Mouse (Mus musculus) embryo, embryonic 9.5 days (tissue): ENCODE results near the gene Wt1.
A peak's percentile ranks its signal among the peaks of the same experiment; 100 is the strongest.

ENCODE experiments used
- DNase-seq: peaks from one replicate; pipeline ENCODE4 v3.0.0-alpha.2; 2017; ENCODE audit errors: extremely low spot score

Gene Wt1

DNA sequence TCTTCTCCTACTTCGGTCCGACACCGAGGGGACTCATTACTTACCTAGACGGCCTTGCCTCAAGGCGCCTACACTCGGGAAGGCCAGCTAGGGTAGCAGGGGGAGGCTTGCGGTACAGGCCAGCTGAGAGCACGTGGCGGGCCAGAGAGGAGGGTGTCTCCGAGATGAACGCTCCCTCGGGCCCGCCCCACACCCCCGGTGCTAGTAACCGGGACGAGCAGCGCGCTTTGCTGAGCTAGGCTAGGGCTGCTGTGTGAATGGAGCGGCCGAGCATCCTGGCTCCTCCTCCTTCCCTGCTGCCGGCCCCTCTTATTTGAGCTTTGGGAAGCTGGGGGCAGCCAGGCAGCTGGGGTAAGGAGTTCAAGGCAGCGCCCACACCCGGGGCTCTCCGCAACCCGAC, at the start of gene Wt1:
Gene Wt1 (plus strand): TSS at position 251 of the 400 bp plus-strand sequence.
- peak; percentile 75 for DNase-seq

DNA sequence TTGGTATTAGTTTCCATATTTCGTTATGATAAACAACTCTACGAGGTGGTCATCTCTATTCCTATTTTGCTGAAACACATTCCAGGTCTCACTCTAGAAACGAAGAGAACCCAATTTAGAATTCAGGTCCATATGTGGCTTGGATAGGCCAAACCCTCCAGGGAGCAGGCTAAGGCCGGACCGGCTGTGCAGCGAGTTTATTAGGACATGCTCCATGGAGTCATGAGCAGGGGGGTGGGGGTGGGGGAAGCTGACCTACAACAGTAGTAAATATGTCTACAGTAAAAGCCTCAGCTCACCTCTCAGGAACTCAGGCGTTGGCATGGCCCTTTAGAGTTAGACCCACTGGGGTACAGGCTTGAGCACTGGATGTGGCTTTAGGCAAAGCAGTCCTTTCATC, 49.2 kb upstream of the Wt1 start:
- DNase-seq: no peak

DNA sequence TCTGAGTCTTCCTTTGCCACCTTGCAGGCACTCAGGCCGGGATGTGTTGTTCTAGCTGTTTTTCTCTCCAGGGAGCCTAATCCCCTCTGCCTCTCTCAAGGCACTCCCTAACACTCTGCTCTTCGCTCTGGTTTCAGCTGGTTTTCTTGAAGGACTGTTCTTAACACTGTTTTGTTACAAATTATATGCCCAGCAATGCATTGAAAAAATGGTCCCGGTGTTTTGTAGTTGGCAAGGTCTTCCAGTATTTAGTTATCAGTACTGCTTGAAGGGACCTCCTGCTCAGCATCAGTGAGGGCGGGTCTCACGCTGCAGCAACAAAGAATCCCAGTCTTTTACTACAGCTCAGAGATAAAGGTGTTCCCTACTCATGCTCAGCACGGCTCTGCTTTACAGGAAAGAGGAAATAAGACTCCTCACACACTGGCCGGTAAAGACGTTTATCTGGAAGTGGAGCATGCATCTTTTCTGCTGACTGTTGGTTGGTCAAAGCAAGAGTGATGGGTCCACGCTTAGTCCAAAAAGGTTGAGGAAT, 44.0 kb upstream of the Wt1 start:
- no peak for DNase-seq

DNA sequence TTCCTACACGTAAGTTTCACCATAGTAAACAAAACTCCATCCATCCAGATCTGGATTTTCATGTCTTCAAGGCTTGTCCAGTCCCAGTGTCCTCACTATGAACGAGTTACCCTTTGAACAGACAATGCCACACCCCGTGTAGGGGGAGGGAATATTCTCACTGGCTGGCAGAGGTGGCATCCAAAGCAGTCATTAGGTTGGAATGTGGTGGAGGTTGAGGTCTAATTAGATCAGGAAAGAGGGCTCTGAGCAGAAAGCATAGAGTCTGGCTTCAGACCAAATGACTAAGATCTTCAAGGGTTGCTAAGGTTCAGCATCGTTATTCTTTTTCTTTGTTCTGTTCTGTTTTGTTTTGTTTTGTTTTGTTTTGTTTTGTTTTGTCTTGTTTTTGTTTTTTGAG, 42.3 kb upstream of the Wt1 start:
- DNase-seq: no peak

DNA sequence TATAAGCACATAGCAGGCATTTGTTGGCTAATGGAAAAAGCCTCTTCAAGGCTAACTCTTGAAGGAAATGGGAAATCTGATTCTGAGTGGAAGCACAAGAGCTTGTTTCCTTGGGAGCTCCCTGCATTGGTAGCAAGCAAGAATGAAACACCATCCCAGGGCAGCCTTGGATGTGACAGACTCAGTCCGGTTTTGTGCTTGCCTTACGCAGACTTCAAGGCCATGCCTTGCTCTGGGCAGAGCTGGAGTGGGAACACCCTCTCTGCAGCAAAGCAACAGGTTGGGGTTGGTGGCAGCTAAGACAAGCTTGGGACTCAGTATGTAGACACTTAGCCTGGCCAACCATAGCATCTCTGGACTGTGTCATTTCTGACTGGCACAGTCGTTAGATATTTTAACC, 40.2 kb upstream of the Wt1 start:
- no peak for DNase-seq

DNA sequence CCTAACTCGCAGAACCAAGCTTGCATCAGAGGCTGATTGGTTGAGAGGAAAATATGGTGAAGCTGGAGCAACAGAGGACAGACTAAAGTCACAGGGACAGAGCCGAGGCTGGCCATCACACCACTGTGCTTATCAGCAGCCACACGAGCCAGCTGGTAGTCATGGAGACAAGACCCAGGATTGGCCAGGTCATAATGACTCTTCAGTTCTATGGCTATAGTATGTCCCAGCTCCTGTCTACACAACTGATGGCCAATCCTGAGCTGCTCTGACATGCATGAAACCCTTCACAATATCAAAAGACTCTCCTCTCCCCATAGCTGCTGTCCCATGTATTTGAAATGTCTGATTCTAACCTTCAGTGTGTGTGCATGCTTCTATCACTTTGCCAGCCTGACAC, 38.3 kb upstream of the Wt1 start:
- no peak for DNase-seq

DNA sequence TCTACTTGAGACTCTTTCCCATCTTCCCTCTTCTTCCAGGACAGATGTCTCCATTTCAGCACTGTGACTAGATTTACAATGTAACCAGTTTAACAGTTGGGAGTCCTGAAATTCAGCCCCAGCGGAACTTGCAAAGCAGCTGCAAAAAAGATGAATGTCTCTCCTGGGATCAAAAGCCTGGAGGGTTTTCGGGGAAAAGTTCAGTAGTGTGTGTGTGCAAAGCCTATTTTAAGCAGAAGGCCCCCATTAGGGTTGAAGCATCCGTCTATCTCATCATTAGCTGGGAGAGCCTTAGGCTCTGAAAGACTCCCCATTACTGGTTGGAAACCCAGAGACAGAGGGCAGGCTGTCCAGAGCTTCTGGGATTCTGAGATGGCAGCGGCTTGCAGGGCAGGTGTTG, 37.2 kb upstream of the Wt1 start:
- DNase-seq: no peak

DNA sequence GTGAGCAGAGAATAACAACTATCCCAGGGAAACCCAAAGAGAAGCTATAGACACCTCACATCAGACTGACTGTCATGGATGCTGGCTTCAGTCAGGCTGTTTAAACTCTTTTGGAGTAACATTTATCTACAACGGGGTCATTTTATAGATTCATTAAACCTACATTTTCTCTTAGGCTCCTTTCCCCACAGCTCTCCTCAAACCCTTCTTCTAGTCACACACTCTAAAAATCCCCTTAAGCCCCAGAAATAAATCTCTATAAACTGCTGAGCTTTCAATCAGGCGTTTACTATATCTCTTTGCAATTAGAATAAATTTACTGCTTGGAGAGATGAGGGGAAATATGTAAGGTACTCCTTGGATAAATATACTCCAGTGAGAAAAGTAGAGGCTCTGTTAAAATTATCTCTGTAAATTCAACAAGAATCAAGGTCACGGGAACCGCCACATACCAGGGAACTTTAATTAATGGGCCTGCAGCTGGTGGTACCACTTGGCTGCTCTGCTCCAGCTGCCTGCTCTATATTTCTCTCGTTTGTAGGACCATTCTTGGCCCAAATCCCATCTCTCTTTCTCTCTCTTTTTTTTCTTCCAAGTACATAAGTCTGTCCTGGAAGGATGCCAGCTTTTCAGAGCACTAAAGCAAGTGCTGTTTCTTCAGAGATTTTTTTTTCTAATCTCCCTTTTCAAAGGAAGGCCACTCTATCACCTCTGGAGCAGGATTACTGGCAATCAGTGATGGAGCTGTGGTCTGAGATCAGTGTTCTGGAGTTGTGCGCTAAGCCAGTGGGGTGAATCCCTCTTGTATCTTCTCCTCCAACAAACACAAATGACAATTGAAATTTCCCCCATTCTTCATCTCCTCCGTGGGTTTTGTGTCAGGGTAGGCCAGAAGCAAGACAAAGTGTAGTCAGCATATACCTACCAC, 36.5 kb upstream of the Wt1 start:
- DNase-seq: no peak

DNA sequence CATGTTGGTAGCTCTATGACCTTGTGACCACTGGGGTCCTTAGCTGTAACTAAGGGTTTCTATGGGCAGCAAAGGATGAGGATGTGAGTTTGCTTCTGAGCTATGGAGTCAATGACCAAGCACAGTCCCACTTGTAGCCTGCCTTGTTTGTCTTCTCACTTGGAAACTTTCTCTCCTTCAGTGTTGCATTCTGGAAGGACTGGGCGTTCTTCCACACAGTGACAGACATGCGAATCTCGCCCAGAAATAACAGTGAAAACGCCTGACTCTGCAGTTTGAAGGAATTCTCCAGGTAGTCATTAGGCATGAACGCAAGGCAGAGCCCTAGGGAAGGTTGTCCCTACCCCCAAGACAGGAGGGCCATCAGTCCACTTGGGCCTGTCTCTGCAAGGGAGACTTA, 35.3 kb upstream of the Wt1 start:
- no peak for DNase-seq

DNA sequence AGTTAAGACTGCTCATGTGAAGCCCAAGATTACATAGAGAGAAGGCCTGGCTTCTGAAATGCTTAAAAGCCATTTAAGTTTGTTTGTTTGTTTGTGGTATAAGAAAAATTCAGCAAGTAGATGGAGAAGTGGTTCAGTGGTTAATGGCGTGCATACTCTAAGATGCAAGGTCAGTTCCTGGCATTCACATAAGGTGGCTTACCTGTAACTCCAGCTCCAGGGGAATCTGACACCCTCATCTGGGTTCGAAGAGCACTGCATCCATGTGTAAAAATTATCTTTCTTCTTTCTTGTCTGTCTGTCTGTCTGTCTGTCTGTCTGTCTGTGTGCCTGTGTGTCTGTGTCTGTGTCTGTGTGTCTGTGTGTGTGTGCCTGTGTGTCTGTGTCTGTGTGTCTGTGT, 34.6 kb upstream of the Wt1 start, which contains the start of gene Gm11060:
Gene Gm11060 (plus strand): TSS at position 301 of the 400 bp plus-strand sequence.
- no peak for DNase-seq

DNA sequence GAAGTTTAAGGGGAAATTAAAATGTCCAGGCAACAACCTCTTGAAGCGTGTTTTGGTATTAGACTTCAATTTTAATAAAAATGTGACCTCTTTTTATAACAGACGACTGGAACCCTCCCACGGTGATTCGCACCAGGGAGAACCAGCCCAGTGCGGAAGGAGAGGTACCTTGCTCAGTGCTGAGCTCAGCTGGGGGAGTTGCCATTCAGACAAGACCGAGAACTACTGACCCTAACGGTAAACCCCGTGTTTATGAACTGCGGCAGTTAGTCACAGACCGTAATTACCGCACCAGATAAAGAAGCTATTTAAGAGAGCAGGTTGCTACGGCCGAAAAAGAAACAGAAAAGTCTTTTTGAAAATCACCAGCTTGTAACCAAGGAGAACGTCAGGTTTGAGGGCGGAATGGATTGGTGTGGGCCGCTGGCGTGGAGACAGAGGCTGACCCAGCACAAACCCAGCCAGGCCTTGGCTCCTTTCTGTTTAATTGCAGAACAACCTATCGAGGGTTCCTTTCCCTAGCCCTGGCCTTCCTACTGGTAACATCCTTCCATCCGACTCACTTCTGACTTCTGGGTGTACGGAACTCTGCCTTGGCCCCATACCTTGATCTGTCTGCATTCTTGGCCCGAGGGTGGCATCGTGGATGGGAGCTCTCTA, 28.9 kb upstream of the Wt1 start:
- DNase-seq: no peak

DNA sequence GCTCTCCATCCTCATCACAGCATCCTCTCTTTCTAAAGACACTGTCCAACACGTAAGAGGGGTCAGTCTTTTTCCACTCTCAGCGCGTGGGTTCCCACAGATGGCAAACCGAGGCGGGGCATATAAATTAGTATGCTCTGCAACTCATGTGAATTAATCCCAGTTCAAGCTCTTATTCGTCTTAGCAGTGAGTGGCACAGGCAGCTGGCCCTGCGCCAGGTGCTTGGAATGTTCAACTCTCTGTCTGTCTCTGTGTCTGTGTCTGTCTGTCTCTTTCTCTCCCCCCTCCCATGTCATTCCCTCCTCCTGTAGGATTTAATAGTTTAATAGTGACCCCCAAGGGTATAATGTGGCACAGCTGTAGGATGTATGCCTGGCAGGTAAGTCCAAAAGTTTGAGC, 26.9 kb upstream of the Wt1 start:
- no peak for DNase-seq

DNA sequence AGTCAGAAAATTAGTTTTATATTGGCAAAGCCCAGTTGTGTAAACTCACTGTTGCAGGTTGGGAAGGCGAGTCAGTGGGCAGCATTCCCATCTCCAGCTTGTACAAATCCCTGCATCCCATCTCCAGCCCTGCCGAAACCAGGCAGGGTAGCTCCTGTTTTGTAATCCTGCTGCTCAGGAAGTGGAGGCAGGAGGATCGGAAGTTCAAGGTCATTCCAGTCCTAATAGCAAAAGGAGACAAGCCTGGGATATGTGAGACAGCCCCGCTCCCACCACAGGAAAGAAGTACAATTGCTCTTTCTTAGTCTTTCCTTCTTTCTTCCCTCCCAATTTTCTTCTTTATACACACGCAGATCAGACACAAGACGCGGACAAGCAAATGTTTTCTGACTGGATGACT, 25.8 kb upstream of the Wt1 start:
- no peak for DNase-seq

DNA sequence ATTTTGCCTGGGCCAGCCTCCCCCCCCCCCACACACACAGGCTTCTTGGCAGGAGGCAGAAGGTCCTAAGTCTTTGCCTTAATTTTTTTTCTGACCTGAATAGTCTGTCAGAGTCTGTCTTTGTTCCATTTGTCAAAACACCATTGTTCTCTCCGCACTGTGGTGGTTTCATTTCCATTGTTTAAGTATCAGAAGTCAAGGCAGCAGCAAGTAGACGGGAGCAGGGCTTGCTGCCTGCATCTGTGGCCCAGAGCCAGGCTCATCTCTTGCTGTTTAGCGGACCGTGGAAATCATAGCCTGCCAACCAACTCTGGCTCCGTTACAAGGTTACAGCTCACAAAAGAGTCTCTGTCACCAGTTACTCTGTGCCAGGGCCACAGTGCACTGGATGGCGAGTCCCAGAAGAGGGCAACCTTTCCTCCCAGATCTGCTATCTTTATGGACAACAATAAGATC, 17.6 kb upstream of the Wt1 start:
- DNase-seq: no peak

DNA sequence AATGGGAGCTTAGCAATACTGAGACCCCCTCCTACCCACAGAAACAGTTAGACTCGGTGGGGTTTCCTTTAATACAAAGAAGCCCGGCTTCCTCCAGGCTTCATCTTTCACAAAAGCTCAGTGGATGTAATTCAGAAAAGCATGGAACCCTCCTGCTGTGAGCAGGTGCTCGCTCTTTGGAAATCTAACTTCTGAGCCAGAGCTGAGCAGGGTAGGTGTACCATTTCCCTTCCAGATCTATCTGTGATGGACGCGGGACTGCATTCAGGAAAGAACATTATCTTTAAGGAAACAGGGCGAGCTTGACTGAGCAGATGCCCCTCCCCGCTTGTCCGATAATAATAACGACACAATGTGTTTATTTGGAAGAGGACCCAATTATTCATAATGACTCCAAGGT, 12.3 kb upstream of the Wt1 start:
- DNase-seq: no peak

DNA sequence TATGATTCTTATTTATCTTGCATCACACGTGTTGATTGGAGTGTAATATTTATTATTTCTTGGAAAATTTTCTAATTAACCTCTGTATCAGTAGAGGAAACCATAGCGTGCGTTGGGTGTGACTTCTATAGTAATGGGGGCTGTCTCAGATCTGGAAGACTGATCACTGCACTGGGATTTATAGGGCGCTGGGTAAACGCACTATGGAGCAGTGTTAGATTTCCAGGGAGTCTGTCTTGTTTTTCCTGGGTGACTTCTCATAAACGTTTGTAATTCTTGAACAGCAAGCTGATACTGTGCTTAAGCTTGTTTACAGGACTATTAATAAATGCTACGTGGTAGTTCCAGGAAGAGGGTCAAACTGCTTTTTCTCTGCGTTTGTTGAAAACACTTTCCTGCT, 8.7 kb upstream of the Wt1 start:
- no peak for DNase-seq

DNA sequence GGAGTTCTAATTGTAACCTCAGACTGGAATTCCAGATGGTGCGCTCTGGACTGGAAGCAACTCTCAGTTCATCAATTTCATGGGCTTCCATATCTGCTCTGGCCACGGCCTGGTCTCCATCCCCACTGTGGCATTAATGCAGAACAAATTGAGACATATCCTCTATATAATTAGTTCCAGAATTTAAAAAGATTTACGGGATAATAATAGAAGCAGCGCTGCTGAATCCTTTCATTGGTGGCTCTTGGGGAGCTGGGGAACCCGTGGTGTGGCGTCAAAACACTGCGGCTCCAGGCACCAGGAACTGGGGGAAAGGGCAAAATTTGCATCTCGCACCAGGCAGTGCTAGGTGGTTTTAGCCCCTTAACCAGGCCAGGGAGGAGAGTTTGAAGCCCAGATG, 4.1 kb upstream of the Wt1 start:
- DNase-seq: peak; percentile 49

DNA sequence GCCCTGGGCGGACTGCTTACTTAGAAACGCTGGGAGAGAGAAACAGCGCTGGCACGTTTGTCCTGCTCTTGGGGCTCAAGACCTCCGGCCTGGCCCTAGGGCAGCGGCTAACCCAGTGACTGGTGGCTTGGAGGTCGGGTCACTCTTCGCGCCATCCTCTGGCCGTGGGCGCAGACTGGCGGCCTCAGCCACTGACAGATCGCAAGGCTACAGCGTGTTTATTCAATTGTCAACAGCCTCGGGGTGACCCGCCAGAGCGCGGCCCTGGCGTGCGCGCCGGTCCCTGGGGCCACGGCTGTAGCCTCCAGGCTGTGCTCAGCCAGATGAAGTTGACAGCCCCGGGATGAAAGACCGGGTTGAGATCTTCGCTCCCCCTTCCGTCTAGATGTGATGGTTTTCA, 3.4 kb upstream of the Wt1 start:
- DNase-seq: peak; percentile 74

DNA sequence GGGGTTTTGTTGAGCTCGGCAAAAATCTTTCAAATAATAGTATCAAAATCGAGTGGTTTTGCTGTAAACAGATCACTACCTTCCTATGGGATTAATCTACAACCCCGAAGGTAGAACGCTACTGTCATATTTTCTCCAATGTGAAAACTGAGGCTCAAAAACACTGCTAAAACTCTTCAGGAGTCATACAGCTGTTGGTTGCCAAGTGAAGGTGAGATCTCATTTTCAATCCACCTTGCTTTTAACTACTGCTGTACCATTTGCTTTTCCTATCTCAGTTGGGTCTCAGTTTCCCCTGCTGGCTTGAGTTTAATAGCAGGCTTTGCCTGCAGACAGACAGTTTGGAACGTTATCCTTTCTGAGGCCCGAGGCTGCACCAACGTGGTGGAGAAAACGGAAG, 2.9 kb upstream of the Wt1 start:
- DNase-seq: no peak

DNA sequence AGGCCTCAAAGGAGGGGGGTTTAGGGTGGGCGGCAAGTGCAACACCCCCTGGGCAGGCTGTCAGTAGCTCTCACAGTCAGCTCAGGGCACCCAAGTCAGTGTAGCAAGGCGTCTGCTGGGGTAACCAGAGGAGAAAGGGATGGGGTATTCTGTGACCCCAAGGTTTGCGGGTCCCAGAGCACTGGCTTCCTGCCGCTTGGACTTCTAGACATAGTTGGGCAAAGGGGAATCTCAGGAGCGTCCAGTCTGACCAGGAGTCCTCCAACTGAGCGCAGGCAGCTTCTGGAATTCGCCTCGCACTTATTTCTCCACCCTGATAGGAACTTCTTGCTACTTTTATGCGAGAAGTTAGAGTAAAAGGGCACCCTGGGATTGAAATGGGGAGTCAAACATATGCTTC, 2.4 kb upstream of the Wt1 start:
- DNase-seq: peak; percentile 40

DNA sequence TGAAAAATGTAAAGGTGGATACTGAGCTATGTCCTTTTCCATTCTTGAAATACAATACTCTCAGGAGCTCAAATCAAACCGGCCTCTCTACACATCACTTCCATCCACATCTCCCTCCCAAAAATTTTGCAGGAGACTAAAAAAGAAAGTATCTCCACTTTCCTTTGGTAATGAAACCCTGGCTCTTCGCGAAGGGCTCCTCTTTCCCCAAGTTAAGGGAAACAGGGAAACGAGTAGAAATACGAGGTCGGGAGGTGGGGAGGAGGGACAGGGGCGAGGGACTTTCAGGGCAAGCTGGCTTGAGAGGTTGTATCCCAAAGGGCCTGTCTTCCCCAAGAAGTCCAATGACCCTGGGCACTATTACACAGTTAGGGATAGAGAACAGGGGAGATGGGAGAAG, 1.9 kb upstream of the Wt1 start:
- DNase-seq: peak; percentile 31

DNA sequence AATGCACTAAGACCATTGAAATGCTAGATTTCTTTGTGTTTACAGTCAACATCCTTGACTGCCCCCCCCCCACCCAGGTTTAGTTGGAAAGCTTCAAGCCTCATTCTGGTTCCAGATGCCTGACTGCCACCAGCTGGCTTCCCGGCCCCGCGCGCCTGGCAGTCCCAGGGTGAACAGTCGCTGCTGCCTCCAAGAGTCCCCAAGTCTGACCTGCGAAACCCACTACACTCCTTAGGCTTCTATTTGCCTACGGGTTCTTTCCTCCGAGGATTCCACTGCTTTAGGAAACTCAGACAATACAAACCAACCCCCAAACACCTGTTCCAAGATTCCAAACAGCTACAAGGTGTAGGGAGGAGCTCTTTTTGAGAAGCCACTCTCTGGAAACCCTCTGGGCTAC, 1.1 kb upstream of the Wt1 start:
- DNase-seq: peak; percentile 37

DNA sequence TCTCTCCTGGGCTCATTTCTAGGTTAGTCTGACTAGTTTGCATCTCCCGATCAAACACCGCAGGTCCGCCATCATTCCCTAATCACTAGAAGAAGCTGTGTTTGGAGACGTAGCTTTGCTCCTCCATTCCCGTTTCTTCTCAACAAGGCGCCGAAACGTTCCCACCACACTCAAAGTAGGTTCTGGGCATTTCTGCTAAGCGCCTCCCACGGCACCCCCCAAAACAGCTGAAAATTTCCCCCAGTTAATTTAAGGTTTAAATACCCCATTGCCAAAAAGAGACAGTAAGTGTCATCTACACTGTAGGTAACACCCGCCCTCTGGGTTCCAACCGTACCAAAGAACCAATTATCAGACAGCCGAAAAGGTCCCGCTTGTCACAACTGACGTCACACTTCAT, 688 bp upstream of the Wt1 start:
- peak; percentile 18 for DNase-seq
